Mouse (Mus musculus): ENCODE measurements around the gene Ppp1r27. TPM values are rescaled to one million over a fixed set of nuclear protein-coding genes. Genes with fewer than 3 reads are reported as not detected.
A peak's percentile ranks its signal among the peaks of the same experiment; 100 is the strongest.
"Not testable (repeated sequence)": the region's sequence is repeated elsewhere in the genome, so short reads cannot be mapped to it uniquely, and the experiment has no call there.

The Ppp1r27 gene
- total and polyA plus RNA-seq, 3 experiments, result 0.34 to 0.96 TPM; not detected in 1

DNA sequence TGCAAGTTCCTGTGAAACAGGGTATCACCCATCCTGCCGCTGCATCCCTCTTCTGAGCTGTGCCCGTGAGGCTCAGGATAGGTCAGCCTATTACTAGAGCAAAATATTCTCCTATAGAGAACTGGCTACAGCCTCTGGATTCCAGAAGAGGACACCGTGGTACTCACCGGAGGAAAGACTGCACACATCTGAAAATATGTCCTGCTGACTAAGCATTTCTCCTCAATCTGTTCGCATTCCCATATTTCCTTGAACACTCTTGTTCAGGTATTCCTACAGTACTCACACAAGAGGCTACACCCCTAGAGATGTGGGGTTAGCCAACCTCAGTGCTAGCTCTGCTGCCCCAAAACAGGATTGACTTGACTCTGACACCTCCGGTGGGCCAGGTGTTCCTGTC is 17.4 kb upstream of the Ppp1r27 start:
- Histone ChIP-seq H3K9ac (ENCODE audit: low read depth, low read length) (no peak overlapping the region), H3K79me2 (replicated peaks; ENCODE audit: control insufficient read depth, insufficient read depth, low read length) (peaks cover 1% of the 10 kb centered on the region), H3K4me1 (ENCODE audit: control insufficient read depth, insufficient read depth, low read length) (peaks cover 5% of the 10 kb centered on the region), H3K27ac (no peak overlapping the region), H3K27me3 (ENCODE audit: control insufficient read depth, insufficient read depth, low read length) (no peaks in the 10 kb centered on the region), H3K36me3 (ENCODE audit: control insufficient read depth, insufficient read depth, low read length) (no peaks in the 10 kb centered on the region; the same call in 1 of the 2 replicates), H3K4me3 (no peak overlapping the region)
- WGBS, result 86% methylated on average over 6 of the region's 6 CpGs
- intact Hi-C loops (cut with DNase I), result no loop called here
- TF ChIP-seq EP300 (IDR thresholded peaks at IDR 0.05; ENCODE audit: insufficient read depth, low read depth, low read length) (no peak), POLR2A (IDR thresholded peaks at IDR 0.05; ENCODE audit: insufficient read depth, low read depth, low read length) (no peak), CTCF (IDR thresholded peaks at IDR 0.05) (no peak)
- no peak for DNase-seq

DNA sequence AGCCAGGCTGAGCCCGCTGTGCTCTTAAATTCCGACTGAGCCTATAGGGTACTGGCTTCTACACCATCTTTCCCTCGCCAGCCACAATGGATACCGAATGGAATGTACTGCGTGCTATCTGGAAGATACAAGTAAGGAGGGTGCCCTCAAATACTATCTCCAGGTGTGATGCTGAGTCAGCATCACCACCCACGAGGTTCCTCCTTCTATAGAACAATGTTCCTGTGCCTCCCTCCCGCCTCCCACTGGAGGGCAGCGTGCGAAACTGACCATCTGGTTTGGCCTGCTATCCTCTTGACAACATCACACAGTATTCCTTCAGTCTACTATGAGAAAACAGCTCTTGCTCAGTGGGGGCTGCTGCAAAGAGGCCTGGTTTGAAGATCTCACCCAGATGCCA is 14.2 kb upstream of the Ppp1r27 start:
- Histone ChIP-seq H3K36me3 (ENCODE audit: control insufficient read depth, insufficient read depth, low read length) (no peaks in the 10 kb centered on the region), H3K27me3 (ENCODE audit: control insufficient read depth, insufficient read depth, low read length) (no peaks in the 10 kb centered on the region), H3K9ac (ENCODE audit: low read depth, low read length) (no peak overlapping the region), H3K79me2 (replicated peaks; ENCODE audit: control insufficient read depth, insufficient read depth, low read length) (no peaks in the 10 kb centered on the region; the same call in 1 of the 2 replicates), H3K4me3 (no peak overlapping the region), H3K27ac (no peak overlapping the region), H3K4me1 (ENCODE audit: control insufficient read depth, insufficient read depth, low read length) (no peaks in the 10 kb centered on the region)
- intact Hi-C loops (cut with DNase I), result no loop called here
- TF ChIP-seq EP300 (IDR thresholded peaks at IDR 0.05; ENCODE audit: insufficient read depth, low read depth, low read length), result no peak
- TF ChIP-seq CTCF (IDR thresholded peaks at IDR 0.05), result no peak
- TF ChIP-seq POLR2A (IDR thresholded peaks at IDR 0.05; ENCODE audit: insufficient read depth, low read depth, low read length), result no peak
- no peak for DNase-seq
- 73% methylated on average over 9 of the region's 9 CpGs for WGBS

DNA sequence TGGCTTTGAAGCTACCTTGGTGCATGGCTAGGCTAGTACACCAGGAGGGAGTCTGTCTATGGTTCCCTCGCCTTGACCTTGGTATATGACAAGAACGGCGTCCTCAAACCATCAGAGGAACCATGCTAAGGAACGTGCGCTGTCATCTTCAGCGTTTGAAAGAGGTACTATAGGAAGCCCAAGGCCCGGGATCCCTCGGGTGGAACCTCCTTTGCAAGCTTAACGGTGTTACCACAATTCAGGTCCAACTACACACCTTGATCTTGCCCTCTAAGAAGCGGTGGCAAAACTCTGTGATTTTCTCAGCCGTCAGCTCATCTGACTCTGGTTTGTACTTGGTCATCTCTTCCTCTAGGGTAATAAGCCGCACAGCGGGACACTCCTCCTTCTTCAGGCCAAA is 12.0 kb upstream of the Ppp1r27 start:
- WGBS, result 95% methylated on average over 13 of the region's 13 CpGs
- H3K4me1 ChIP-seq (ENCODE audit: control insufficient read depth, insufficient read depth, low read length), result no peaks in the 10 kb centered on the region
- no peak overlapping the region for H3K27ac ChIP-seq
- intact Hi-C loops (cut with DNase I), result no loop called here
- no peaks in the 10 kb centered on the region for H3K36me3 ChIP-seq (ENCODE audit: control insufficient read depth, insufficient read depth, low read length)
- no peaks in the 10 kb centered on the region; the same call in 1 of the 2 replicates for H3K79me2 ChIP-seq (replicated peaks; ENCODE audit: control insufficient read depth, insufficient read depth, low read length)
- DNase-seq, result no peak
- no peak overlapping the region for H3K4me3 ChIP-seq
- H3K27me3 ChIP-seq (ENCODE audit: control insufficient read depth, insufficient read depth, low read length), result no peaks in the 10 kb centered on the region
- no peak for TF ChIP-seq CTCF (IDR thresholded peaks at IDR 0.05)
- TF ChIP-seq EP300 (IDR thresholded peaks at IDR 0.05; ENCODE audit: insufficient read depth, low read depth, low read length), result no peak
- TF ChIP-seq POLR2A (IDR thresholded peaks at IDR 0.05; ENCODE audit: insufficient read depth, low read depth, low read length), result no peak
- no peak overlapping the region for H3K9ac ChIP-seq (ENCODE audit: low read depth, low read length)

DNA sequence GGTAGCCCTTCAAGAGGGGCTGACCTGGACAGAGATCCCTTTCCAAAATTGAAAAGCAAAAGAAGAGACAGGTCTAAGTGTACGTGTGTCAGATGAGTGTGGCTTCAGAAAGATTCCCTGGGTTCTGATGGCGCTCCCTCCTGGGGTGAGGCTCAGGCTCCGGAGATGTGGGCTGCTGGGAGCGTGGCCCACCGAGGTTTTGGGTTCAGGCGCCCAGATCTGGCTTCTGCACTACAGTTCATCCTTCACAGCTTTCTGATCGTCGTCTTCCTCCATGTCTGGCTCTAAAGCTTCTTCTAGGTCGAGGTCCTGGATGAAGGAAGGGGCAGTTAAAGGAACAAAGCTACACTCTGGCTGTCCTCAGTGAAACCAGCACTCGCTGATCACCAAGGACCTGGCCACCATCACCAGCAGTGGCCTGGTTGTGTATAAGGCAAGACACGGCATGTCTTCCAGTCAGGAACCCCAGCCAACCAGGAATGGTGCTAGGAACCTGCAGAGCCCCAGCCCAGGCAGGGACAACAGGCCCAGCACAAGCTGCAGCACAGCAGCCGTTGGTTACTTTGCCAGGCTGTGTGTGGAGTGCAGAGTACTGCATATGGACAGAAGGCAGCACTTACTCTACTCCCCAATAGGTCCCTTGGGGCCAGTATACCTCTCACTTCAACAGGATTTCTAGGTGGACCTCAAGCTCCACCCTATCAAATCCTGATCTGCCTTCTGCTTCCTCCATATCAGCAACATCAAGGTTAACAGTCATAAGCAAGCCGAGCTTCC is 10.2 kb upstream of the Ppp1r27 start:
- Histone ChIP-seq H3K4me3 (no peak overlapping the region), H3K27me3 (ENCODE audit: control insufficient read depth, insufficient read depth, low read length) (no peaks in the 10 kb centered on the region), H3K4me1 (ENCODE audit: control insufficient read depth, insufficient read depth, low read length) (no peaks in the 10 kb centered on the region), H3K36me3 (ENCODE audit: control insufficient read depth, insufficient read depth, low read length) (no peaks in the 10 kb centered on the region), H3K79me2 (replicated peaks; ENCODE audit: control insufficient read depth, insufficient read depth, low read length) (no peaks in the 10 kb centered on the region), H3K9ac (ENCODE audit: low read depth, low read length) (no peak overlapping the region), H3K27ac (no peak overlapping the region)
- intact Hi-C loops (cut with DNase I), result no loop called here
- 91% methylated on average over 13 of the region's 13 CpGs for WGBS
- no peak for DNase-seq
- TF ChIP-seq CTCF (IDR thresholded peaks at IDR 0.05), result no peak
- TF ChIP-seq EP300 (IDR thresholded peaks at IDR 0.05; ENCODE audit: insufficient read depth, low read depth, low read length), result no peak
- no peak for TF ChIP-seq POLR2A (IDR thresholded peaks at IDR 0.05; ENCODE audit: insufficient read depth, low read depth, low read length)

DNA sequence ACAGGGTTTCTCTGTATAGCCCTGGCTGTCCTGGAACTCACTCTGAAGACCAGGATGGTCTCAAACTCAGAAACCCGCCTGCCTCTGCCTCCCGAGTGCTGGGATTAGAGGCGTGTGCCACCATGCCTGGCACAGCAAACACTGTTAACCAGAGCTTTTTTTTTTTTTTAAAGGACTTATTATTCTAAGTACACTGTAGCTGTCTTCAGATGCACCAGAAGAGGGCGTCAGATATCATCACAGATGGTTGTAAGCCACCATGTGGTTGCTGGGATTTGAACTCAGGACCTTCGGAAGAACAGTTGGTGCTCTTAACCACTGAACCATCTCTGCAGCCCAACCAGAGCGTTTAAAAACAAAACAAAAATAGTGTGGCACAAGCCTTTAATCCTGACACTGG is 7.9 kb upstream of the Ppp1r27 start:
- H3K36me3 ChIP-seq (ENCODE audit: control insufficient read depth, insufficient read depth, low read length); H3K9ac ChIP-seq (ENCODE audit: low read depth, low read length); H3K4me1 ChIP-seq (ENCODE audit: control insufficient read depth, insufficient read depth, low read length); DNase-seq; H3K27me3 ChIP-seq (ENCODE audit: control insufficient read depth, insufficient read depth, low read length); H3K27ac ChIP-seq; intact Hi-C loops (cut with DNase I); H3K4me3 ChIP-seq; H3K79me2 ChIP-seq (replicated peaks; ENCODE audit: control insufficient read depth, insufficient read depth, low read length): not testable (repeated sequence)
- 93% methylated on average over 6 of the region's 6 CpGs for WGBS

DNA sequence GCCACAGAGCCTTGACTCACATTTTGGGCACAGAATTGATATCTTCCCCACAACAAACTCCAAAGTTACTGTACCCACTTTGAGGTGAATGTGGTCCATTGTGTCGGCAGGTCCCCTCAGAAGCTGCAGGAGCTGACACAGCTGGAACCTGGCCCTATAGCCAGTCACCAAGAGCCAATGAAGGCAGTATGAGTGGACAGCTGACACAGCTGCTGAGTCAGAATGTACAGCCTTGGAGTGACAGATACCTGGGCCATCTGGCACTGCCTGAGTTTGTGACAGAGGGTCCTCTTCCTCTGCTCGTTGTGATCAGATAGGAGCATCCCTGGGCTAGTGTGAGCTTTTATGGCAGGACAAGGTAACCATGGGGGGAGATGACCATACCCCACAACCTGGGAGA is 4.3 kb upstream of the Ppp1r27 start:
- H3K4me1 ChIP-seq (ENCODE audit: control insufficient read depth, insufficient read depth, low read length), result peaks cover 5% of the 10 kb centered on the region; the same call in 1 of the 2 replicates
- H3K79me2 ChIP-seq (replicated peaks; ENCODE audit: control insufficient read depth, insufficient read depth, low read length), result no peaks in the 10 kb centered on the region
- no peak overlapping the region for H3K4me3 ChIP-seq
- intact Hi-C loops (cut with DNase I), result no loop called here
- TF ChIP-seq CTCF (IDR thresholded peaks at IDR 0.05), result no peak
- TF ChIP-seq POLR2A (IDR thresholded peaks at IDR 0.05; ENCODE audit: insufficient read depth, low read depth, low read length), result no peak
- no peak for TF ChIP-seq EP300 (IDR thresholded peaks at IDR 0.05; ENCODE audit: insufficient read depth, low read depth, low read length)
- H3K36me3 ChIP-seq (ENCODE audit: control insufficient read depth, insufficient read depth, low read length), result no peaks in the 10 kb centered on the region
- no peak overlapping the region for H3K9ac ChIP-seq (ENCODE audit: low read depth, low read length)
- peak overlapping the region; percentile 67 for H3K27ac ChIP-seq
- no peaks in the 10 kb centered on the region for H3K27me3 ChIP-seq (ENCODE audit: control insufficient read depth, insufficient read depth, low read length)
- 37% methylated on average over 2 of the region's 2 CpGs for WGBS
- DNase-seq, result no peak

Measured in heart, adult 2 months (tissue).